Mouse (Mus musculus): Measurements from ENCODE around the gene Magea3. TPM values are rescaled to one million over a fixed set of nuclear protein-coding genes. Genes with fewer than 3 reads are reported as not detected.
"Not testable (repeated sequence)": the region's sequence is repeated elsewhere in the genome, so short reads cannot be mapped to it uniquely, and the experiment has no call there.

The Magea3 gene
- polyA plus RNA-seq (2016; fragmentation: Nextera tagmentation; extraction: Ambion mirVana) = not detected in 2 replicates

GRCm38 (mm10) chrX:154949405-154949804 is at the start of gene Magea3:
Gene Magea3 (minus strand): TSS chrX:154949505.
- WGBS = 86% methylated on average over 1 of the region's 1 CpGs
- not testable (repeated sequence) for H3K27ac ChIP-seq (replicated peaks); H3K4me3 ChIP-seq; DNase-seq (ENCODE audit: low spot score); H3K36me3 ChIP-seq; H3K4me1 ChIP-seq; H3K9me3 ChIP-seq (replicated peaks); H3K27me3 ChIP-seq (ENCODE audit: low read depth, poor library complexity, severe bottlenecking)

GRCm38 (mm10) chrX:154995750-154996149 is 46.4 kb upstream of the Magea3 start, which contains the start of gene Magea8:
Gene Magea8 (minus strand): TSS chrX:154995850.
- 89% methylated on average over 11 of the region's 11 CpGs for WGBS
- H3K4me3 ChIP-seq; H3K4me1 ChIP-seq; H3K9me3 ChIP-seq (replicated peaks); DNase-seq (ENCODE audit: low spot score); H3K27me3 ChIP-seq (ENCODE audit: low read depth, poor library complexity, severe bottlenecking); H3K27ac ChIP-seq (replicated peaks); H3K36me3 ChIP-seq: not testable (repeated sequence)

DNA sequence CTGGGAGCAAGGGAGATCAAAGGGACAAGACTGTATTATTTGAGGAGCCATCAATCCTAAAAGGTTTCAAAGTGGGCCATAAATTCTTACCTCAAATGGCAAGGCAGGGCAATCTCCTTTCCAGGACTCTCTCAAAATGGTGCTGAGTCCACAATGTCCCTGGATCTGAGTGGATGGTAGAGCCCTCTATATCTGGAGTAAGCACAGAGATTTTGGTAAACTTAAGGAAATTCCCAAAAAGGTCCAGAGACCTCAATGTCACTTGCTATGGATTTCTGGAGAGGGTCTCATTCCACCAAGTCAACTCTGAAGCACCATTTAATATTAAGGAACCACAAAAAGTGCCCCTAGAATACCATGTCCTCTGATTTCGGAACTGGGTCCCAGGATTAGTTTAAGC is 13.4 kb downstream of the Magea3 start, which contains the start of gene Magea6:
TSS of gene Magea6 (minus strand) at position 101 of the 400 bp plus-strand sequence.
- not testable (repeated sequence) for H3K9me3 ChIP-seq (replicated peaks); H3K4me1 ChIP-seq; H3K27ac ChIP-seq (replicated peaks); H3K36me3 ChIP-seq; DNase-seq (ENCODE audit: low spot score); H3K4me3 ChIP-seq; H3K27me3 ChIP-seq (ENCODE audit: low read depth, poor library complexity, severe bottlenecking)
- WGBS = 76% methylated on average over 1 of the region's 1 CpGs

Other genes starting within 250 kb of the Magea3 start
- gene Cldn34b1, start 59.2 kb downstream of the Magea3 start, polyA plus RNA-seq (2016; fragmentation: Nextera tagmentation; extraction: Ambion mirVana) = not detected in 2 replicates
- not detected in 2 replicates for gene Magea6, start 13.5 kb downstream of the Magea3 start, polyA plus RNA-seq (2016; fragmentation: Nextera tagmentation; extraction: Ambion mirVana)
- not detected in 2 replicates for gene Magea8, start 46.3 kb upstream of the Magea3 start, polyA plus RNA-seq (2016; fragmentation: Nextera tagmentation; extraction: Ambion mirVana)
- not detected in 2 replicates for gene Magea5, start 113.6 kb upstream of the Magea3 start, polyA plus RNA-seq (2016; fragmentation: Nextera tagmentation; extraction: Ambion mirVana)
- not detected in 2 replicates for gene Magea1, start 140.3 kb upstream of the Magea3 start, polyA plus RNA-seq (2016; fragmentation: Nextera tagmentation; extraction: Ambion mirVana)
- gene Magea2, start 144.2 kb upstream of the Magea3 start, polyA plus RNA-seq (2016; fragmentation: Nextera tagmentation; extraction: Ambion mirVana) = not detected in 2 replicates
- gene Cldn34b2, start 178.9 kb upstream of the Magea3 start, polyA plus RNA-seq (2016; fragmentation: Nextera tagmentation; extraction: Ambion mirVana) = not detected in 2 replicates